Mouse (Mus musculus): Measurements from ENCODE around the gene Itgav. TPM values are rescaled to one million over a fixed set of nuclear protein-coding genes. Genes with fewer than 3 reads are reported as not detected.

Itgav gene
- polyA plus RNA-seq, 1 experiment from 2014 or later = 47.1 TPM

DNA sequence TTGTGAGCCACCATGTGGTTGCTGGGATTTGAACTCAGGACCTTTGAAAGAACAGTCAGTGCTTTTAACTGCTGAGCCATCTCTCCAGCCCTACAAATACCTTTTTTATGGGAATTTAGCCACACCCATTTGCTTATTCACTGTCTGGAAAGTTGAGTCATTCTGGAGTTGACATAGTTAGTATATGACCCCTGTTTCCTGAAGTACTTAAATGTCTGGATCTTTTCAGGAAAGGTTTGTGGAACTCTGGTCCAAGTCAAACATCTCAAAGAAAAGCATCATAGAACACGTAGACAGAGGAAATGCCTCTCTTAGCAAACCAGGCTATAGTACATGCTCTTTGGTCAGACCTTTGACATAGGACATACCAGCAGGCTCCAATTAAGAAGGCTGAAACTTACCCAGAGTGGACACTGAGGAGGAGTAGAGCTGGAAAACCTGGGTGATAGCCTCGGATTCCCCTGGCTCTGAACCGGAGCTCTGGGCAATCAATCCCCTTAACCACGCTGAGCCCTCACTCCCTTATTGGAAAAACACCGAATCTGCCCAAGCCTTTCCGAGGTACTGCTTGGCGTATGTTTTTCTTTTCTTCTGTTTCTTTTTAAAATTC is 34.5 kb downstream of the Itgav start:
- Histone ChIP-seq H3K4me2 (replicated peaks) (peak overlapping the region; percentile 46), H3K9me3 (no peaks in the 10 kb centered on the region), H3K27ac (0 out of 2 replicates have a peak overlapping the region, but pooled peaks have one; percentile 17), H3K9ac (peak overlapping the region; percentile 34; the same call in 1 of the 2 replicates), H3K27me3 (replicated peaks) (no peaks in the 10 kb centered on the region), H3K4me3 (peak overlapping the region; percentile 7; the same call in 1 of the 2 replicates), H3K4me1 (peaks cover 6% of the 10 kb centered on the region), H3K36me3 (no peaks in the 10 kb centered on the region; the same call in 1 of the 2 replicates)
- WGBS = 37% methylated on average over 7 of the region's 7 CpGs
- peak; percentile 39 for ATAC-seq (ENCODE audit: low FRiP score, low read depth)

GRCm38 (mm10) chr2:83759216-83759648 is 35.0 kb downstream of the Itgav start:
- peak overlapping the region; percentile 7; the same call in 1 of the 2 replicates for H3K4me3 ChIP-seq
- peak overlapping the region; percentile 34; the same call in 1 of the 2 replicates for H3K9ac ChIP-seq
- H3K27me3 ChIP-seq (replicated peaks) = no peaks in the 10 kb centered on the region
- 0 out of 2 replicates have a peak overlapping the region, but pooled peaks have one; percentile 17 for H3K27ac ChIP-seq
- peaks cover 6% of the 10 kb centered on the region for H3K4me1 ChIP-seq
- no peaks in the 10 kb centered on the region; the same call in 1 of the 2 replicates for H3K36me3 ChIP-seq
- WGBS = 13% methylated on average over 11 of the region's 11 CpGs
- H3K4me2 ChIP-seq (replicated peaks) = peak overlapping the region; percentile 46
- no peaks in the 10 kb centered on the region for H3K9me3 ChIP-seq
- ATAC-seq (ENCODE audit: low FRiP score, low read depth) = peak; percentile 92

GRCm38 (mm10) chr2:83759667-83760066 is 35.5 kb downstream of the Itgav start:
- peak; percentile 87 for ATAC-seq (ENCODE audit: low FRiP score, low read depth)
- 0 out of 2 replicates have a peak overlapping the region, but pooled peaks have one; percentile 17 for H3K27ac ChIP-seq
- 43% methylated on average over 5 of the region's 5 CpGs for WGBS
- H3K4me1 ChIP-seq = peaks cover 6% of the 10 kb centered on the region
- no peak overlapping the region for H3K9ac ChIP-seq
- no peaks in the 10 kb centered on the region for H3K9me3 ChIP-seq
- no peaks in the 10 kb centered on the region; the same call in 1 of the 2 replicates for H3K36me3 ChIP-seq
- no peaks in the 10 kb centered on the region for H3K27me3 ChIP-seq (replicated peaks)
- H3K4me2 ChIP-seq (replicated peaks) = peak overlapping the region; percentile 46
- H3K4me3 ChIP-seq = no peak overlapping the region

DNA sequence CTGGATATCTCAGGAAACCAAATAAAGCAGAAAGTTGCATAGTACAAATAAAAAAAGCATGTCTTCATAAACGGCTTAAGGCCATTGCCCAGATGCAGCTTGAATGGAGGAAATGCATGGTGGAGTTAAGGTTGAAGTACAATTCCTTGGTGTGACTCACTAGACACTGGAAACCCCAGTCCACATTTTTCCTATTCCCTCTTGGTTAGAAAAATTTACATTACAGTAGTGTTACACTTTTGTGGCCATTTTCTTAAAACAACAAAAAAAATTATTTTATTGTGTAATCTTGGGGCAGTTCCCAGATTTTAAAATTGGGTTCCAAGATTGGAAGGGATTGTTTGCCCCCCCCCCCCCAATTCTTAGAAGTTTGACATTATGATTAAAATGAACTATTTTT is 35.9 kb downstream of the Itgav start:
- no peak overlapping the region for H3K27ac ChIP-seq

DNA sequence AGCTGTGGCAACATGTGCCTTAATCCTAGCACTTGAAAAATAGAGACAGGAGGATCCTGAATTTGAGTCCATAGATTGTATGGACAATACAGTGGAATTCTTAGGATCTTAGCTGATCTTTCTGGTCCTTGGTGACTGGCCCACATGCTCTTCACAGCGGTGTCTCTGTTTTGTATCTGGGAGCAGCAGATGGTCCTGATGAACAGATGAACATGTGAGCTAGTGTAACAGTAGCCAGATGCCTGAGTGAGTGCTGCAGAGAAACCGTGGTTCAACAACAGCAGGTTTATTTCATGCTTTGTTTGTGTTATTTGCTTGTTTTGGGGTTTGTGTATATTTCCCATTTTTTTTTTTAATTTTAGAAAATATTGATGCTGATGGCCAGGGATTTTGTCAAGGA is 37.3 kb downstream of the Itgav start:
- H3K27ac ChIP-seq = no peak overlapping the region
- H3K27me3 ChIP-seq (replicated peaks) = no peaks in the 10 kb centered on the region
- no peak for ATAC-seq (ENCODE audit: low FRiP score, low read depth)
- H3K4me2 ChIP-seq (replicated peaks) = no peak overlapping the region
- no peak overlapping the region for H3K9ac ChIP-seq
- H3K4me3 ChIP-seq = no peak overlapping the region
- H3K4me1 ChIP-seq = peaks cover 6% of the 10 kb centered on the region
- 66% methylated on average over 2 of the region's 2 CpGs for WGBS
- no peaks in the 10 kb centered on the region for H3K36me3 ChIP-seq
- no peaks in the 10 kb centered on the region for H3K9me3 ChIP-seq

More for the DNA sequence above, 35.9 kb downstream of the Itgav start:
- Histone ChIP-seq H3K36me3 (no peaks in the 10 kb centered on the region; the same call in 1 of the 2 replicates), H3K9me3 (no peaks in the 10 kb centered on the region), H3K4me3 (no peak overlapping the region), H3K9ac (no peak overlapping the region), H3K4me1 (peaks cover 6% of the 10 kb centered on the region), H3K4me2 (replicated peaks) (no peak overlapping the region), H3K27me3 (replicated peaks) (no peaks in the 10 kb centered on the region)
- no peak for ATAC-seq (ENCODE audit: low FRiP score, low read depth)
- 85% methylated on average over 1 of the region's 1 CpGs for WGBS

DNA sequence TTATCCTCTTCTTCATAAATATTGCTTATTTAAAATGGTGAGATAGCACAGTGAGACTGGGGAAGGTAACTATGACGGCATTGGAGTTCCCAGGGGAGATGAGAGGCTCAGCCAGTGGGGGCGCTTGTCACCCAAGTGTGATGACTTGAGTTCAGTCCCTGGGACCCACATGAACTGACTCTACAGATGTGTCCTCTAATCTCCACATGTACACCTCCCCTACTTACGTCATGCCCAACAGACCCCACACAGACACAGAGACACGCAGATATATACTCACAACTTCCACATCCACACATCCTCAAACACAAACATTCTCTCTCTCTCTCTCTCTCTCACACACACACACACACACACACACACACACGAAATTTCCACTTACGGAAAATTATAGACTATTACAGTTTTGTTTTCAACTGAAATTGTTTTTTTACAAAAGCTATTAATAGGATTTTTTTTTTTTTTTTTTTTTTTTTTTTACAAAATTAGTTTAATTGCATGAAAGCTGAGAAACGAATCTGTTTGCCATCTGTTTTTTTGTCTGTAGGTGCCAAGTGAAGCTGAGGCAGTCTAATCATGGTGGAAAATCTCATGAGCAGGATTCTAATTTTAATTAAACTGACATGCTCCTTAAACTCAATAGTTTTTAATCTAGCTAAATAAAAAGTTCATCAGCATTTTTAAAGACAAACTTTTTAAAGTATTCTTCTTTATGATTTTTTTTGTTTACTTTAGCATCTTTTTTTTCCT is 38.1 kb downstream of the Itgav start:
- Histone ChIP-seq H3K27ac (no peak overlapping the region), H3K9me3 (no peaks in the 10 kb centered on the region), H3K36me3 (no peaks in the 10 kb centered on the region), H3K27me3 (replicated peaks) (no peaks in the 10 kb centered on the region), H3K9ac (no peak overlapping the region), H3K4me2 (replicated peaks) (no peak overlapping the region), H3K4me1 (peaks cover 6% of the 10 kb centered on the region), H3K4me3 (no peak overlapping the region)
- ATAC-seq (ENCODE audit: low FRiP score, low read depth) = no peak
- 85% methylated on average over 7 of the region's 7 CpGs for WGBS

- H3K9ac ChIP-seq = no peak overlapping the region
- H3K9me3 ChIP-seq = no peaks in the 10 kb centered on the region
- no peak overlapping the region for H3K27ac ChIP-seq
- H3K4me3 ChIP-seq = no peak overlapping the region
- H3K4me1 ChIP-seq = no peaks in the 10 kb centered on the region
- ATAC-seq (ENCODE audit: low FRiP score, low read depth) = no peak
- no peak overlapping the region for H3K4me2 ChIP-seq (replicated peaks)
- no peaks in the 10 kb centered on the region for H3K36me3 ChIP-seq
- no peaks in the 10 kb centered on the region for H3K27me3 ChIP-seq (replicated peaks)
- 73% methylated on average over 6 of the region's 6 CpGs for WGBS
Observed at GRCm38 (mm10) chr2:83766058-83766457, 41.9 kb downstream of the Itgav start.

DNA sequence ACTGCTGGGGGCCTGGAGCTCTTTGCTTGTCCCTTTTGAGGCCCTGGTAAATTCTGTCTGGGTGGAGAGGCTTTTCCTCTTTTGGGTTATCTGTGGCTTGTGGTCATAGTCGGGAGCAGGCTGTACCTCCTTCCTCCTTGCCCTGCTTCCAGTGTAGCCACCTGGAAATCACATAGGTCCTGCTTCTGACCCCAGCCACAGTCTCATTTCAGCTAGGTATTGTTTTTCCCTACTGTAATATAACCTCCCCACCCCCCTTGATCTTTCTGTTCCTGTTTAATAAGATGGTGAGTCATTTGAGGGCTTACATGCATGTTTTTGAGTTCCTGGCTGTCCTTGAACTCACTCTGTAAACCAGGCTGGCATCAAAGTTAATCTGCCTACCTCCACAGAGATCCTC is 42.7 kb downstream of the Itgav start:
- ATAC-seq (ENCODE audit: low FRiP score, low read depth) = no peak
- no peak overlapping the region for H3K4me2 ChIP-seq (replicated peaks)
- no peaks in the 10 kb centered on the region for H3K36me3 ChIP-seq
- WGBS = 91% methylated on average over 1 of the region's 1 CpGs
- no peaks in the 10 kb centered on the region for H3K4me1 ChIP-seq
- H3K27me3 ChIP-seq (replicated peaks) = no peaks in the 10 kb centered on the region
- no peak overlapping the region for H3K4me3 ChIP-seq
- no peak overlapping the region for H3K27ac ChIP-seq
- no peak overlapping the region for H3K9ac ChIP-seq
- no peaks in the 10 kb centered on the region for H3K9me3 ChIP-seq

DNA sequence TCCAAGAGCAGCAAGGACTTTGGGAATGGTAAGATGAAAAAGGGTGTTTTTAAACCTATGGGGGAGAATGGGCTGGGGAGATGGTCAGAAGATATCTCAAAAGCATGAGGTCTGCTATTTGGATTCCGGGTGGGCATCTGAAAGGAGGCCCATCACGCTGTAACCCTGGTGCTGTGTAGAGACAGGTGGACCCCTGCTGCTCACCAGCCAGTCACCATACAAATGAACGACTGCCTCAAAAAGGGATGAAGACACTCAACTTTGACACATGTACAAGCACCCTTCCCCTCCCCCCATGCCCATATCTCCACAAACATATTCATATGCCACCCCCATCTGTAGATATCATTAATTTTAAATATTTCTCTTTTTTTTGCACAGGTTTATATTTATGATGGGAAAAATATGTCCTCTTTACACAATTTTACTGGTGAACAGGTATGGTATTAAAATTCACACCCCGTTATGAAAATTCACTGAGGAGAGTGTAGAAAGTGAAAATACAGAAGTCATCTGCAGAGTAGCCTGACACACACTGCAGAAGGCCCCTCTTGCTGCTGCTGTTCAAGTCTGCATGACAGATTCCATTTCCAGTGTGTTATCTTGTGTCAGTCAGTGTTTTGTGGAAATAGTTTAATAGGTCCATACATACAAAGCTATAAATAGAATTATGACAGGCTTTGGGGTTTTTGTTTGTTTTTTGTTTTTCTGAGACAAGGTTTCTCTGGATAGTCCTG is 44.3 kb downstream of the Itgav start:
- Histone ChIP-seq H3K9me3 (no peaks in the 10 kb centered on the region), H3K27ac (no peak overlapping the region), H3K9ac (no peak overlapping the region), H3K4me1 (no peaks in the 10 kb centered on the region), H3K27me3 (replicated peaks) (no peaks in the 10 kb centered on the region), H3K4me2 (replicated peaks) (no peak overlapping the region), H3K36me3 (peaks cover 5% of the 10 kb centered on the region; the same call in 1 of the 2 replicates), H3K4me3 (no peak overlapping the region)
- 90% methylated on average over 4 of the region's 4 CpGs for WGBS
- no peak for ATAC-seq (ENCODE audit: low FRiP score, low read depth)

- Histone ChIP-seq H3K27me3 (replicated peaks) (no peaks in the 10 kb centered on the region), H3K9ac (no peak overlapping the region), H3K4me1 (no peaks in the 10 kb centered on the region), H3K36me3 (peaks cover 9% of the 10 kb centered on the region; the same call in 1 of the 2 replicates), H3K9me3 (no peaks in the 10 kb centered on the region), H3K4me3 (no peak overlapping the region), H3K4me2 (replicated peaks) (no peak overlapping the region), H3K27ac (no peak overlapping the region)
- ATAC-seq (ENCODE audit: low FRiP score, low read depth) = no peak
- WGBS = 64% methylated on average over 7 of the region's 7 CpGs
Observed at GRCm38 (mm10) chr2:83771155-83771812, 47.1 kb downstream of the Itgav start.

GRCm38 (mm10) chr2:83791330-83792073 is 67.3 kb downstream of the Itgav start:
- H3K9ac ChIP-seq = no peak overlapping the region
- no peak overlapping the region for H3K4me3 ChIP-seq
- H3K9me3 ChIP-seq = no peaks in the 10 kb centered on the region
- ATAC-seq (ENCODE audit: low FRiP score, low read depth) = no peak
- no peak overlapping the region for H3K27ac ChIP-seq
- H3K36me3 ChIP-seq = peaks cover 18% of the 10 kb centered on the region
- WGBS = 79% methylated on average over 20 of the region's 20 CpGs
- H3K4me1 ChIP-seq = no peaks in the 10 kb centered on the region
- no peak overlapping the region for H3K4me2 ChIP-seq (replicated peaks)
- no peaks in the 10 kb centered on the region for H3K27me3 ChIP-seq (replicated peaks)

Data from neural tube, embryonic 12.5 days (tissue).